Mouse (Mus musculus): Measurements from ENCODE around the gene Rpl19. TPM values are rescaled to one million over a fixed set of nuclear protein-coding genes. Genes with fewer than 3 reads are reported as not detected.

Rpl19 gene
- polyA plus RNA-seq, 1 experiment from 2014 or later: 676 TPM

GRCm38 (mm10) chr11:98000378-98001140 is 26.0 kb upstream of the Rpl19 start:
- H3K27me3 ChIP-seq (replicated peaks): peaks cover 80% of the 10 kb centered on the region
- H3K4me2 ChIP-seq: no peak overlapping the region
- peaks cover 30% of the 10 kb centered on the region for H3K4me1 ChIP-seq
- H3K9me3 ChIP-seq: no peaks in the 10 kb centered on the region
- ATAC-seq (ENCODE audit: extremely low read depth, insufficient number of reproducible peaks, low FRiP score, low TSS enrichment): no peak
- 17% methylated on average over 7 of the region's 7 CpGs for WGBS
- H3K27ac ChIP-seq (replicated peaks): no peak overlapping the region
- H3K36me3 ChIP-seq: peaks cover 13% of the 10 kb centered on the region
- no peak overlapping the region for H3K4me3 ChIP-seq
- no peak overlapping the region for H3K9ac ChIP-seq

- H3K4me1 ChIP-seq: peaks cover 26% of the 10 kb centered on the region
- no peak overlapping the region for H3K27ac ChIP-seq (replicated peaks)
- no peak overlapping the region for H3K4me2 ChIP-seq
- no peaks in the 10 kb centered on the region for H3K9me3 ChIP-seq
- peaks cover 74% of the 10 kb centered on the region for H3K27me3 ChIP-seq (replicated peaks)
- H3K36me3 ChIP-seq: peaks cover 13% of the 10 kb centered on the region
- no peak overlapping the region for H3K9ac ChIP-seq
- ATAC-seq (ENCODE audit: extremely low read depth, insufficient number of reproducible peaks, low FRiP score, low TSS enrichment): no peak
- no peak overlapping the region for H3K4me3 ChIP-seq
- 30% methylated on average over 11 of the region's 11 CpGs for WGBS
Observed at GRCm38 (mm10) chr11:98001351-98001824, 25.1 kb upstream of the Rpl19 start.

GRCm38 (mm10) chr11:98001986-98002385 is 24.5 kb upstream of the Rpl19 start:
- H3K9me3 ChIP-seq: no peaks in the 10 kb centered on the region
- H3K4me3 ChIP-seq: no peak overlapping the region
- ATAC-seq (ENCODE audit: extremely low read depth, insufficient number of reproducible peaks, low FRiP score, low TSS enrichment): no peak
- H3K9ac ChIP-seq: peak overlapping the region; percentile 48; the same call in 1 of the 2 replicates
- 51% methylated on average over 6 of the region's 6 CpGs for WGBS
- H3K27me3 ChIP-seq (replicated peaks): peaks cover 69% of the 10 kb centered on the region
- no peak overlapping the region for H3K27ac ChIP-seq (replicated peaks)
- peaks cover 26% of the 10 kb centered on the region for H3K4me1 ChIP-seq
- H3K4me2 ChIP-seq: peak overlapping the region; percentile 62; the same call in 1 of the 2 replicates
- peaks cover 16% of the 10 kb centered on the region for H3K36me3 ChIP-seq

- Histone ChIP-seq H3K4me2 (peak overlapping the region; percentile 62), H3K9me3 (no peaks in the 10 kb centered on the region), H3K9ac (peak overlapping the region; percentile 48), H3K27ac (replicated peaks) (no peak overlapping the region), H3K4me1 (peaks cover 26% of the 10 kb centered on the region), H3K36me3 (peaks cover 23% of the 10 kb centered on the region), H3K4me3 (peak overlapping the region; percentile 29), H3K27me3 (replicated peaks) (peaks cover 68% of the 10 kb centered on the region)
- WGBS: 9% methylated on average over 12 of the region's 12 CpGs
- no peak for ATAC-seq (ENCODE audit: extremely low read depth, insufficient number of reproducible peaks, low FRiP score, low TSS enrichment)
Observed at GRCm38 (mm10) chr11:98002627-98003026, 23.9 kb upstream of the Rpl19 start.

- Histone ChIP-seq H3K27me3 (replicated peaks) (peaks cover 63% of the 10 kb centered on the region), H3K4me2 (peak overlapping the region; percentile 62), H3K27ac (replicated peaks) (no peak overlapping the region), H3K4me3 (peak overlapping the region; percentile 29), H3K9me3 (no peaks in the 10 kb centered on the region), H3K4me1 (peaks cover 26% of the 10 kb centered on the region), H3K9ac (peak overlapping the region; percentile 48), H3K36me3 (peaks cover 23% of the 10 kb centered on the region)
- ATAC-seq (ENCODE audit: extremely low read depth, insufficient number of reproducible peaks, low FRiP score, low TSS enrichment): no peak
- WGBS: 34% methylated on average over 17 of the region's 17 CpGs
Observed at GRCm38 (mm10) chr11:98003171-98003671, 23.3 kb upstream of the Rpl19 start.

GRCm38 (mm10) chr11:98004161-98004560 is 22.3 kb upstream of the Rpl19 start:
- no peak overlapping the region for H3K27ac ChIP-seq (replicated peaks)
- H3K4me3 ChIP-seq: no peak overlapping the region
- H3K36me3 ChIP-seq: peaks cover 28% of the 10 kb centered on the region
- 51% methylated on average over 8 of the region's 8 CpGs for WGBS
- no peaks in the 10 kb centered on the region for H3K9me3 ChIP-seq
- H3K9ac ChIP-seq: no peak overlapping the region
- peaks cover 26% of the 10 kb centered on the region for H3K4me1 ChIP-seq
- H3K27me3 ChIP-seq (replicated peaks): peaks cover 55% of the 10 kb centered on the region
- H3K4me2 ChIP-seq: no peak overlapping the region
- ATAC-seq (ENCODE audit: extremely low read depth, insufficient number of reproducible peaks, low FRiP score, low TSS enrichment): no peak

GRCm38 (mm10) chr11:98005076-98005475 is 21.4 kb upstream of the Rpl19 start:
- Histone ChIP-seq H3K27me3 (replicated peaks) (peaks cover 47% of the 10 kb centered on the region), H3K4me3 (no peak overlapping the region), H3K4me1 (peaks cover 26% of the 10 kb centered on the region), H3K9me3 (no peaks in the 10 kb centered on the region), H3K9ac (no peak overlapping the region), H3K27ac (replicated peaks) (no peak overlapping the region), H3K4me2 (no peak overlapping the region), H3K36me3 (peaks cover 37% of the 10 kb centered on the region)
- WGBS: 44% methylated on average over 13 of the region's 13 CpGs
- ATAC-seq (ENCODE audit: extremely low read depth, insufficient number of reproducible peaks, low FRiP score, low TSS enrichment): no peak

GRCm38 (mm10) chr11:98005686-98006085 is 20.8 kb upstream of the Rpl19 start:
- Histone ChIP-seq H3K9ac (no peak overlapping the region), H3K4me2 (no peak overlapping the region), H3K27ac (replicated peaks) (no peak overlapping the region), H3K4me3 (no peak overlapping the region), H3K4me1 (peaks cover 26% of the 10 kb centered on the region), H3K9me3 (no peaks in the 10 kb centered on the region), H3K27me3 (replicated peaks) (peaks cover 47% of the 10 kb centered on the region), H3K36me3 (peaks cover 42% of the 10 kb centered on the region)
- WGBS: 73% methylated on average over 10 of the region's 10 CpGs
- no peak for ATAC-seq (ENCODE audit: extremely low read depth, insufficient number of reproducible peaks, low FRiP score, low TSS enrichment)

GRCm38 (mm10) chr11:98008087-98008486 is 18.4 kb upstream of the Rpl19 start:
- H3K4me1 ChIP-seq: peaks cover 16% of the 10 kb centered on the region
- no peak overlapping the region for H3K27ac ChIP-seq (replicated peaks)
- no peak overlapping the region for H3K9ac ChIP-seq
- peaks cover 46% of the 10 kb centered on the region for H3K36me3 ChIP-seq
- 80% methylated on average over 11 of the region's 11 CpGs for WGBS
- H3K4me3 ChIP-seq: no peak overlapping the region
- peaks cover 47% of the 10 kb centered on the region for H3K27me3 ChIP-seq (replicated peaks)
- ATAC-seq (ENCODE audit: extremely low read depth, insufficient number of reproducible peaks, low FRiP score, low TSS enrichment): no peak
- H3K9me3 ChIP-seq: no peaks in the 10 kb centered on the region
- no peak overlapping the region for H3K4me2 ChIP-seq

- ATAC-seq (ENCODE audit: extremely low read depth, insufficient number of reproducible peaks, low FRiP score, low TSS enrichment): no peak
- 44% methylated on average over 9 of the region's 9 CpGs for WGBS
- no peak overlapping the region for H3K4me2 ChIP-seq
- H3K9me3 ChIP-seq: no peaks in the 10 kb centered on the region
- no peak overlapping the region for H3K27ac ChIP-seq (replicated peaks)
- H3K4me3 ChIP-seq: no peak overlapping the region
- peaks cover 47% of the 10 kb centered on the region for H3K36me3 ChIP-seq
- H3K9ac ChIP-seq: no peak overlapping the region
- peaks cover 35% of the 10 kb centered on the region for H3K27me3 ChIP-seq (replicated peaks)
- H3K4me1 ChIP-seq: no peaks in the 10 kb centered on the region
Observed at GRCm38 (mm10) chr11:98011716-98012115, 14.8 kb upstream of the Rpl19 start.

GRCm38 (mm10) chr11:98012831-98013230 is 13.7 kb upstream of the Rpl19 start:
- no peak overlapping the region for H3K27ac ChIP-seq (replicated peaks)
- no peak overlapping the region for H3K4me3 ChIP-seq
- H3K9me3 ChIP-seq: no peaks in the 10 kb centered on the region
- 83% methylated on average over 10 of the region's 10 CpGs for WGBS
- H3K4me1 ChIP-seq: no peaks in the 10 kb centered on the region
- peaks cover 43% of the 10 kb centered on the region for H3K36me3 ChIP-seq
- H3K9ac ChIP-seq: no peak overlapping the region
- no peak for ATAC-seq (ENCODE audit: extremely low read depth, insufficient number of reproducible peaks, low FRiP score, low TSS enrichment)
- no peak overlapping the region for H3K4me2 ChIP-seq
- H3K27me3 ChIP-seq (replicated peaks): peaks cover 35% of the 10 kb centered on the region

- H3K36me3 ChIP-seq: peaks cover 21% of the 10 kb centered on the region
- ATAC-seq (ENCODE audit: extremely low read depth, insufficient number of reproducible peaks, low FRiP score, low TSS enrichment): no peak
- H3K27me3 ChIP-seq (replicated peaks): peaks cover 33% of the 10 kb centered on the region
- H3K27ac ChIP-seq (replicated peaks): no peak overlapping the region
- H3K4me3 ChIP-seq: no peak overlapping the region
- H3K4me2 ChIP-seq: no peak overlapping the region
- H3K9ac ChIP-seq: no peak overlapping the region
- WGBS: 88% methylated on average over 5 of the region's 5 CpGs
- peaks cover 22% of the 10 kb centered on the region for H3K4me1 ChIP-seq
- no peaks in the 10 kb centered on the region for H3K9me3 ChIP-seq
Observed at GRCm38 (mm10) chr11:98016177-98016576, 10.3 kb upstream of the Rpl19 start.
